Mouse (Mus musculus) heart, embryonic 12.5 days (tissue): ENCODE data around the gene Neurl1b. TPM values are rescaled to one million over a fixed set of nuclear protein-coding genes. Genes with fewer than 3 reads are reported as not detected.

Source experiments
- ATAC-seq: fragments of 200-750 bp; cut with Nextera tagmentation; 2 replicates; pipeline ENCODE4 v1.8.0; 2017; ENCODE audit warnings: moderate TSS enrichment, moderate library complexity; ENCODE audit not compliant: insufficient number of reproducible peaks, low FRiP score
- H3K27ac ChIP-seq: fragments of 300-500 bp; sonication (generic); 2 replicates; pipeline ENCODE4 v1.5.1; 2016; ENCODE audit warnings: mild to moderate bottlenecking, moderate library complexity; ENCODE audit not compliant: poor library complexity, severe bottlenecking
- H3K27me3 ChIP-seq: fragments of 300-500 bp; sonication (generic); replicated peaks from 2 replicates; pipeline ENCODE4 v1.6.1; 2016; ENCODE audit warnings: mild to moderate bottlenecking, moderate library complexity
- H3K36me3 ChIP-seq: fragments of 300-500 bp; sonication (generic); 2 replicates; pipeline ENCODE4 v1.6.1; 2016; ENCODE audit warnings: mild to moderate bottlenecking, moderate library complexity
- H3K4me1 ChIP-seq: fragments of 300-500 bp; sonication (generic); replicated peaks from 2 replicates; pipeline ENCODE4 v1.6.1; 2016; ENCODE audit warnings: mild to moderate bottlenecking
- H3K4me2 ChIP-seq: fragments of 300-500 bp; sonication (generic); 2 replicates; pipeline ENCODE4 v1.6.1; 2016; ENCODE audit warnings: mild to moderate bottlenecking, moderate library complexity
- H3K4me3 ChIP-seq: fragments of 300-500 bp; sonication (generic); 2 replicates; pipeline ENCODE4 v1.5.1; 2016; ENCODE audit warnings: mild to moderate bottlenecking
- H3K9ac ChIP-seq: fragments of 300-500 bp; sonication (generic); 2 replicates; pipeline ENCODE4 v1.6.1; 2016; ENCODE audit warnings: mild to moderate bottlenecking, moderate library complexity
- H3K9me3 ChIP-seq: fragments of 300-500 bp; sonication (generic); replicated peaks from 2 replicates; pipeline ENCODE4 v1.6.1; 2016; ENCODE audit warnings: mild to moderate bottlenecking, moderate library complexity
- WGBS: fragments of 180-500 bp; shearing (Covaris S2); methylation state at CpG from one replicate; pipeline ENCODE4 v1.1.7; 2016; 5-methylcytosine and 5-hydroxymethylcytosine counted together
- polyA plus RNA-seq: library from polyadenylated mRNA; unstranded; fragments of >200 nt; fragmentation: Nextera tagmentation; extraction: Ambion mirVana; gene quantifications from 2 replicates; pipeline ENCODE4 v1.2.1, GENCODE M21; 2016

The Neurl1b gene
- polyA plus RNA-seq, 1 experiment from 2014 or later, result 2.4 TPM

- no peak overlapping the region for H3K27ac ChIP-seq
- H3K36me3 ChIP-seq, result no peaks in the 10 kb centered on the region
- ATAC-seq, result no peak
- 80% methylated on average over 4 of the region's 4 CpGs for WGBS
- no peak overlapping the region for H3K9ac ChIP-seq
- H3K4me2 ChIP-seq, result no peak overlapping the region
- H3K4me3 ChIP-seq, result no peak overlapping the region
- H3K27me3 ChIP-seq, result no peaks in the 10 kb centered on the region
- peaks cover 20% of the 10 kb centered on the region for H3K9me3 ChIP-seq
- peaks cover 26% of the 10 kb centered on the region for H3K4me1 ChIP-seq
Measured at GRCm38 (mm10) chr17:26494642-26495468, 80.2 kb downstream of the Neurl1b start.

Other genes starting within 250 kb of the Neurl1b start
- 0.45 and 1.0 TPM in 2 replicates for gene Pdia2, start 215.7 kb upstream of the Neurl1b start, polyA plus RNA-seq
- gene Rgs11, start 211.9 kb upstream of the Neurl1b start, polyA plus RNA-seq, result 5.6 and 7.0 TPM in 2 replicates
- gene Arhgdig, start 207.0 kb upstream of the Neurl1b start, polyA plus RNA-seq, result 6.3 and 7.2 TPM in 2 replicates
- gene Fam234a, start 170.6 kb upstream of the Neurl1b start, polyA plus RNA-seq, result 46.1 TPM in 2 replicates
- 72.3 and 77.0 TPM in 2 replicates for gene Luc7l, start 161.9 kb upstream of the Neurl1b start, polyA plus RNA-seq
- 115 and 121 TPM in 2 replicates for gene Ergic1, start 146.7 kb downstream of the Neurl1b start, polyA plus RNA-seq
- 36.2 and 38.7 TPM in 2 replicates for gene Dusp1, start 147.3 kb downstream of the Neurl1b start, polyA plus RNA-seq
- 176 and 193 TPM in 2 replicates for gene Atp6v0e, start 248.4 kb downstream of the Neurl1b start, polyA plus RNA-seq